Mouse (Mus musculus): ENCODE results near the gene Nfib. TPM values are rescaled to one million over a fixed set of nuclear protein-coding genes. Genes with fewer than 3 reads are reported as not detected.

Gene Nfib
- polyA plus RNA-seq, 1 experiment from 2014 or later = 86.0 TPM

- Histone ChIP-seq H3K27ac (replicated peaks; ENCODE audit: low read depth, low read length) (peak overlapping the region; percentile 100), H3K9me3 (ENCODE audit: control insufficient read depth, low read length) (no peaks in the 10 kb centered on the region), H3K4me3 (ENCODE audit: low read depth, low read length) (peak overlapping the region; percentile 88), H3K9ac (ENCODE audit: low read depth, low read length) (peak overlapping the region; percentile 100), H3K4me2 (ENCODE audit: low read depth, low read length) (peak overlapping the region; percentile 89), H3K36me3 (ENCODE audit: control insufficient read depth, insufficient read depth, low read length) (no peaks in the 10 kb centered on the region), H3K4me1 (ENCODE audit: control insufficient read depth, insufficient read depth, low read length) (peaks cover 33% of the 10 kb centered on the region), H3K27me3 (replicated peaks; ENCODE audit: control insufficient read depth, insufficient read depth, low read length) (no peaks in the 10 kb centered on the region)
- WGBS = under 1% methylated on average over 10 of the region's 10 CpGs
- DNase-seq (ENCODE audit: low spot score) (no peak), ATAC-seq (ENCODE audit: low read depth) (no peak)
Measured at GRCm38 (mm10) chr4:82504015-82504283, 201.6 kb downstream of the Nfib start.

DNA sequence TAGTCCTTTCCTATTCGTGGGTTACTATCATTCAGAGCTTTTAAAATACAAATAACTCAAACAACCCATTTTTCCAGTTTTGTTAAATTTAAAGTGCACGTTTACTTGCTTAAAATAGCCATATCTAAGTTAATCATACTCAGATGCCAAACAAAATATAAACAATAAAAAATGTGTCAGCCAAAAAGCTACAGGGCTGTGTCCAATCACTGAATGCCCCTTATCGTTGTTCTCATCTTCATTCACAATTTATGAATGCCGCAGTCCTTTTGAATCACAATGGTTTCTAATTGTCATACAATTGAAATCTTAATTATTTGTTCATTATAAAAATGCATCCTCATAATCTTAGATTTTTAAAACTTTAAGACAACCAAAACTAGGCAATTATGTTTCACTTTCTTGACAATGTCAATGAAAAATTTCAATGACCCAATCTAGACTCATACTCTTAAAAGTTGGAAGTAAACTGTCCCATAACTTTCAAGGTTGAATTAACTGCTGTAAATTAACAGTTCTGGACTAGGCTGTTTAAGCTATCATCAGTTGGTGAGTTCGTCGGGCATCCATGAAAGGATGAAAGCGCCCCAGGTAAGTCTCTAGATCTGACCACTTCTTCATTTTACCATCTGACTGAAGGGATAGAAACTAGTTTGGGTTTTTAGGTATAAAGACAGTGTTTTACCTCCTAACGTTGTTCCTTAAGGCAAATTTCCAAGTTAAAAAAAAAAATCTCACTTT is 202.1 kb downstream of the Nfib start:
- Histone ChIP-seq H3K4me3 (ENCODE audit: low read depth, low read length) (peak overlapping the region; percentile 88), H3K27me3 (replicated peaks; ENCODE audit: control insufficient read depth, insufficient read depth, low read length) (no peaks in the 10 kb centered on the region), H3K36me3 (ENCODE audit: control insufficient read depth, insufficient read depth, low read length) (peaks cover 2% of the 10 kb centered on the region; the same call in 1 of the 2 replicates), H3K27ac (replicated peaks; ENCODE audit: low read depth, low read length) (peak overlapping the region; percentile 100), H3K9ac (ENCODE audit: low read depth, low read length) (peak overlapping the region; percentile 100), H3K4me2 (ENCODE audit: low read depth, low read length) (peak overlapping the region; percentile 89), H3K4me1 (ENCODE audit: control insufficient read depth, insufficient read depth, low read length) (peaks cover 33% of the 10 kb centered on the region), H3K9me3 (ENCODE audit: control insufficient read depth, low read length) (no peaks in the 10 kb centered on the region)
- no peak for ATAC-seq (ENCODE audit: low read depth)
- 9% methylated on average over 8 of the region's 8 CpGs for WGBS
- no peak for DNase-seq (ENCODE audit: low spot score)

DNA sequence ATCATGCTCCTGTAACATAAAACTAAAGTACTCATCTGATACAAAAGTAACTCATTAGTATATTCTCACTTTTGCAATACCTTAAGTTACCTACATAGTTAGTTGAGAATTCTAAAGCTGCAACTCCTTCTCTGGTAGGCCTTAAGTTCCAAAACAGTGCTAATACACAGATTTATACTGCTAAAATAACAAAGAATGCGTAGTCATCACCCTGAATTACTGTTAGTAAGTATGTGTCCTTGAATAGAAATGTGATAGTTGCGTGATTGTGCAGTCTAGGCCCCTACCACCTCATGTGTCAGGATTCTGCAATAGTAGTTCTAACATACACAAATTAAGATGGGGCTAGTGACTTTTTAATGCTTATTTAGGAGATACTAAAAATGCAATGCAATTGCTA is 202.9 kb downstream of the Nfib start:
- WGBS = 42% methylated on average over 2 of the region's 2 CpGs
- peak overlapping the region; percentile 89 for H3K4me2 ChIP-seq (ENCODE audit: low read depth, low read length)
- no peaks in the 10 kb centered on the region for H3K9me3 ChIP-seq (ENCODE audit: control insufficient read depth, low read length)
- H3K4me3 ChIP-seq (ENCODE audit: low read depth, low read length) = peak overlapping the region; percentile 88
- H3K9ac ChIP-seq (ENCODE audit: low read depth, low read length) = peak overlapping the region; percentile 100
- peaks cover 31% of the 10 kb centered on the region for H3K4me1 ChIP-seq (ENCODE audit: control insufficient read depth, insufficient read depth, low read length)
- peak overlapping the region; percentile 100 for H3K27ac ChIP-seq (replicated peaks; ENCODE audit: low read depth, low read length)
- peaks cover 10% of the 10 kb centered on the region for H3K36me3 ChIP-seq (ENCODE audit: control insufficient read depth, insufficient read depth, low read length)
- ATAC-seq (ENCODE audit: low read depth) (no peak), DNase-seq (ENCODE audit: low spot score) (no peak)
- no peaks in the 10 kb centered on the region for H3K27me3 ChIP-seq (replicated peaks; ENCODE audit: control insufficient read depth, insufficient read depth, low read length)

GRCm38 (mm10) chr4:82502012-82502411 is 203.5 kb downstream of the Nfib start:
- no peak for DNase-seq (ENCODE audit: low spot score)
- no peaks in the 10 kb centered on the region for H3K9me3 ChIP-seq (ENCODE audit: control insufficient read depth, low read length)
- peak overlapping the region; percentile 89 for H3K4me2 ChIP-seq (ENCODE audit: low read depth, low read length)
- peak overlapping the region; percentile 88 for H3K4me3 ChIP-seq (ENCODE audit: low read depth, low read length)
- 23% methylated on average over 5 of the region's 5 CpGs for WGBS
- H3K36me3 ChIP-seq (ENCODE audit: control insufficient read depth, insufficient read depth, low read length) = peaks cover 16% of the 10 kb centered on the region
- H3K4me1 ChIP-seq (ENCODE audit: control insufficient read depth, insufficient read depth, low read length) = peaks cover 37% of the 10 kb centered on the region
- no peaks in the 10 kb centered on the region for H3K27me3 ChIP-seq (replicated peaks; ENCODE audit: control insufficient read depth, insufficient read depth, low read length)
- H3K9ac ChIP-seq (ENCODE audit: low read depth, low read length) = peak overlapping the region; percentile 100
- peak overlapping the region; percentile 100 for H3K27ac ChIP-seq (replicated peaks; ENCODE audit: low read depth, low read length)
- no peak for ATAC-seq (ENCODE audit: low read depth)

DNA sequence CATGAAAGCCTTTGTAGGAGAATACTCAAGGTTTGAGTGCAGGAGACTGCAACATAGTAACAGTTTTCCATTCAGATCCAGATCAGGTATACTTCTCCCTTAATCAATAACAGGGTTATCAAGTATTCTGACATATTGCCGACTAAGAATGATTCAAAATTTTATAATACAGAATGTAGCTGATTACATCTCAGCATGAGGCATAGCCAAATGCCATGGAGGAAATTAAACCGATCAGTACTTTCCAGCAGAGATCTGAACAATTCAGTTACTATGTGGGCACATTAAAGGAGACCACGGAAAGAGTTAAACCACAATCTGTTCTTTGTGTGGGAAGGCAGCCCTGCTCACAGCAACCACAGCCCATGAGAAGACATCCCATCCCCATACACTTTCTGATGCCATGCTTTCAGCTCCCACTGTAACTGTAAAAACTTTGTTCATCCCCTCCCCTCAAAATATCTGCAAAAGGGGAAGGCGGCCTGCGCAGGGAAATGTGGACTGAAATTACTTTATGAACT is 204.9 kb downstream of the Nfib start:
- H3K4me3 ChIP-seq (ENCODE audit: low read depth, low read length) = peak overlapping the region; percentile 88
- no peaks in the 10 kb centered on the region for H3K9me3 ChIP-seq (ENCODE audit: control insufficient read depth, low read length)
- H3K4me2 ChIP-seq (ENCODE audit: low read depth, low read length) = peak overlapping the region; percentile 89
- H3K27ac ChIP-seq (replicated peaks; ENCODE audit: low read depth, low read length) = peak overlapping the region; percentile 100
- WGBS = 32% methylated on average over 5 of the region's 5 CpGs
- peaks cover 30% of the 10 kb centered on the region for H3K36me3 ChIP-seq (ENCODE audit: control insufficient read depth, insufficient read depth, low read length)
- peaks cover 44% of the 10 kb centered on the region for H3K4me1 ChIP-seq (ENCODE audit: control insufficient read depth, insufficient read depth, low read length)
- no peak for DNase-seq (ENCODE audit: low spot score)
- no peaks in the 10 kb centered on the region for H3K27me3 ChIP-seq (replicated peaks; ENCODE audit: control insufficient read depth, insufficient read depth, low read length)
- H3K9ac ChIP-seq (ENCODE audit: low read depth, low read length) = peak overlapping the region; percentile 100
- no peak for ATAC-seq (ENCODE audit: low read depth)

DNA sequence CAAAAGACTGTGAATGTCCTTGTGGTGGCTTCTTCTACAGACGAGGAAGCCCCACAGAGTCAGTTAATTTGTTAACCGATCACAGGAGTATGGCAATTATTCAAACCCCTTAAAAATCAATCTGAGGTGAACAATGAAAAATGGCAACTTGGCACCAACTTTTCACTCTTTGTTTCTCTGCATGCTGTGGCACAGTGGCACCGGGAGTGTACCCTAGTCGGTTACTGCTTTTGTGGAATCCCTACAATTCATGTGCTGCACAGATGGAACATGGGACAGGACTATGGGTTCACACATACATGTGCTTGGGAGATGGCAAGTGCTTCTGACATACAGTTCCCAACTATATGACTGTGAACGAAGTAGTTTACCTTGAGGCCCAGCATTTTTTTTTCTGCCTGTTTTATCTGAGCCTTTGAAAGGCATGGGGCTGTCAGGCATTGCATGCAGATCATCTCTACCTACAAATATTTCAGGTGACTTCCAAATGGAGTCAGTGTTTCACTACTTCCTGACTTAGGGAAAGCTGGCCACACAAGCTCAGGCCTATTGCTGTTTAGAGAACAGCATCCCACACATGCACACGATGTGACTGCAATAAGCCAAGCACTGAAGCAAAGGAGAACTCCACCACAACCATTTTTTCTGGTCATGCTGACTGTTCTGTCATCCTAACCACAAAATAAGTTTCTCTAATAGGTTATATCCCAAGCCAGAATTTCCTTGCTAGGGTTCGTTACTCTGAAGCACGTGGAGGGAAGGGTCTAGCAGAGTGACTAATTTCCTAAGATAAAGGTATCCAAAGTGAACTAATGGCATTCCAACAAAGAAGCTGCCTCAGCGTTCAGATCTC is 205.6 kb downstream of the Nfib start:
- WGBS = 40% methylated on average over 9 of the region's 9 CpGs
- H3K9me3 ChIP-seq (ENCODE audit: control insufficient read depth, low read length) = no peaks in the 10 kb centered on the region
- peaks cover 49% of the 10 kb centered on the region for H3K4me1 ChIP-seq (ENCODE audit: control insufficient read depth, insufficient read depth, low read length)
- H3K27ac ChIP-seq (replicated peaks; ENCODE audit: low read depth, low read length) = peak overlapping the region; percentile 100
- peak overlapping the region; percentile 88 for H3K4me3 ChIP-seq (ENCODE audit: low read depth, low read length)
- H3K4me2 ChIP-seq (ENCODE audit: low read depth, low read length) = peak overlapping the region; percentile 89
- DNase-seq (ENCODE audit: low spot score) = no peak
- ATAC-seq (ENCODE audit: low read depth) = no peak
- peak overlapping the region; percentile 100 for H3K9ac ChIP-seq (ENCODE audit: low read depth, low read length)
- H3K36me3 ChIP-seq (ENCODE audit: control insufficient read depth, insufficient read depth, low read length) = peaks cover 34% of the 10 kb centered on the region
- no peaks in the 10 kb centered on the region for H3K27me3 ChIP-seq (replicated peaks; ENCODE audit: control insufficient read depth, insufficient read depth, low read length)

DNA sequence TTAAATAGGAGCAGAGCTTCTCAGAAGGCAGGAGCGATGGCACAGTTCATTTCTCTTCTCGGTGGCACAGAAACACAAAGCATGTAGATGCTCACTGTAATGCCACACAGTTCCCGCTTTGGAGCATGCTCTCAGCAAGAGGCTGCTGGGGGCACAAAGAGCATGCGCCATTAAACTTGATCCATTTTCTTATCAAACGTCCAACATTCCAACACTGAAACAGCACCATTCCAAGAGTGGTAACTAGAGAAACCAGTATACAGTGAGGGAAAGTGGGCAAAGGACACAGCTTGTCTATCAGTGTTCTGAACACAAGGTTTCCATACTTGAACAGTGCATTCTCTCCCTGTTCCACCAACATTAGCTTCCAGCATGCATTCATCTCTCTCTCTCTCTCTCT is 206.3 kb downstream of the Nfib start:
- peak overlapping the region; percentile 89 for H3K4me2 ChIP-seq (ENCODE audit: low read depth, low read length)
- 65% methylated on average over 5 of the region's 5 CpGs for WGBS
- DNase-seq (ENCODE audit: low spot score) (no peak), ATAC-seq (ENCODE audit: low read depth) (no peak)
- H3K27me3 ChIP-seq (replicated peaks; ENCODE audit: control insufficient read depth, insufficient read depth, low read length) = no peaks in the 10 kb centered on the region
- H3K36me3 ChIP-seq (ENCODE audit: control insufficient read depth, insufficient read depth, low read length) = peaks cover 34% of the 10 kb centered on the region
- peak overlapping the region; percentile 100; the same call in 1 of the 2 replicates for H3K27ac ChIP-seq (replicated peaks; ENCODE audit: low read depth, low read length)
- H3K9me3 ChIP-seq (ENCODE audit: control insufficient read depth, low read length) = no peaks in the 10 kb centered on the region
- peak overlapping the region; percentile 88 for H3K4me3 ChIP-seq (ENCODE audit: low read depth, low read length)
- peak overlapping the region; percentile 100; the same call in 1 of the 2 replicates for H3K9ac ChIP-seq (ENCODE audit: low read depth, low read length)
- peaks cover 54% of the 10 kb centered on the region for H3K4me1 ChIP-seq (ENCODE audit: control insufficient read depth, insufficient read depth, low read length)

GRCm38 (mm10) chr4:82497671-82498631 is 207.6 kb downstream of the Nfib start:
- Histone ChIP-seq H3K4me1 (ENCODE audit: control insufficient read depth, insufficient read depth, low read length) (peaks cover 67% of the 10 kb centered on the region), H3K27me3 (replicated peaks; ENCODE audit: control insufficient read depth, insufficient read depth, low read length) (no peaks in the 10 kb centered on the region), H3K4me3 (ENCODE audit: low read depth, low read length) (peak overlapping the region; percentile 2), H3K27ac (replicated peaks; ENCODE audit: low read depth, low read length) (peak overlapping the region; percentile 44; the same call in 1 of the 2 replicates), H3K9ac (ENCODE audit: low read depth, low read length) (peak overlapping the region; percentile 42; the same call in 1 of the 2 replicates), H3K36me3 (ENCODE audit: control insufficient read depth, insufficient read depth, low read length) (peaks cover 42% of the 10 kb centered on the region), H3K4me2 (ENCODE audit: low read depth, low read length) (peak overlapping the region; percentile 38), H3K9me3 (ENCODE audit: control insufficient read depth, low read length) (no peaks in the 10 kb centered on the region)
- no peak for ATAC-seq (ENCODE audit: low read depth)
- no peak for DNase-seq (ENCODE audit: low spot score)
- WGBS = 73% methylated on average over 26 of the region's 26 CpGs

All from embryonic facial prominence, embryonic 14.5 days (tissue).